Mouse (Mus musculus) c-Kit-negative CD71-positive TER-119-positive erythroid progenitor cells, embryonic 14.5 days (primary cell): ENCODE data around the gene Kncn.

ENCODE experiments used
- DNase-seq: peaks from one replicate; pipeline ENCODE4 v3.0.0-alpha.2; 2013; ENCODE audit warnings: low read depth, low spot score

Gene Kncn

GRCm38 (mm10) chr4:115884022-115884421 lies at the start of gene Kncn:
TSS of gene Kncn (plus strand) at chr4:115884400.
- no peak for DNase-seq

- no peak for DNase-seq
Observed at GRCm38 (mm10) chr4:115835576-115835975, 48.6 kb upstream of the Kncn start.

GRCm38 (mm10) chr4:115838196-115838595 lies 46.0 kb upstream of the Kncn start:
- DNase-seq = no peak

GRCm38 (mm10) chr4:115838696-115839641 lies 45.2 kb upstream of the Kncn start, which contains the start of gene Mknk1:
TSS of gene Mknk1 (plus strand) at chr4:115839198.
- peak; percentile 89 for DNase-seq

- no peak for DNase-seq
Observed at GRCm38 (mm10) chr4:115839956-115840355, 44.2 kb upstream of the Kncn start.

GRCm38 (mm10) chr4:115840842-115841241 lies 43.4 kb upstream of the Kncn start:
- no peak for DNase-seq

GRCm38 (mm10) chr4:115846656-115847055 lies 37.5 kb upstream of the Kncn start:
- no peak for DNase-seq

GRCm38 (mm10) chr4:115847377-115847776 lies 36.8 kb upstream of the Kncn start:
- no peak for DNase-seq

GRCm38 (mm10) chr4:115848083-115848482 lies 36.1 kb upstream of the Kncn start:
- DNase-seq = no peak

GRCm38 (mm10) chr4:115848990-115849677 lies 35.1 kb upstream of the Kncn start:
- DNase-seq = peak; percentile 82

- DNase-seq = no peak
Observed at GRCm38 (mm10) chr4:115850111-115850510, 34.1 kb upstream of the Kncn start.

GRCm38 (mm10) chr4:115850631-115851030 lies 33.6 kb upstream of the Kncn start:
- DNase-seq = no peak

- DNase-seq = no peak
Observed at GRCm38 (mm10) chr4:115851569-115851968, 32.6 kb upstream of the Kncn start.

- DNase-seq = no peak
Observed at GRCm38 (mm10) chr4:115855100-115855499, 29.1 kb upstream of the Kncn start.

GRCm38 (mm10) chr4:115855609-115856008 lies 28.6 kb upstream of the Kncn start:
- DNase-seq = no peak

GRCm38 (mm10) chr4:115856282-115856681 lies 27.9 kb upstream of the Kncn start:
- peak; percentile 72 for DNase-seq

- no peak for DNase-seq
Observed at GRCm38 (mm10) chr4:115857293-115857883, 26.8 kb upstream of the Kncn start.

GRCm38 (mm10) chr4:115863352-115863751 lies 20.8 kb upstream of the Kncn start:
- no peak for DNase-seq

- no peak for DNase-seq
Observed at GRCm38 (mm10) chr4:115863880-115864279, 20.3 kb upstream of the Kncn start.

GRCm38 (mm10) chr4:115869512-115870210 lies 14.5 kb upstream of the Kncn start:
- DNase-seq = no peak

GRCm38 (mm10) chr4:115873231-115873630 lies 11.0 kb upstream of the Kncn start:
- DNase-seq = no peak
